Mouse (Mus musculus): ENCODE measurements around the gene Actr8. TPM values are rescaled to one million over a fixed set of nuclear protein-coding genes. Genes with fewer than 3 reads are reported as not detected.
A peak's percentile ranks its signal among the peaks of the same experiment; 100 is the strongest.

Actr8 gene
- polyA plus RNA-seq, 1 experiment from 2014 or later = 46.7 TPM

DNA sequence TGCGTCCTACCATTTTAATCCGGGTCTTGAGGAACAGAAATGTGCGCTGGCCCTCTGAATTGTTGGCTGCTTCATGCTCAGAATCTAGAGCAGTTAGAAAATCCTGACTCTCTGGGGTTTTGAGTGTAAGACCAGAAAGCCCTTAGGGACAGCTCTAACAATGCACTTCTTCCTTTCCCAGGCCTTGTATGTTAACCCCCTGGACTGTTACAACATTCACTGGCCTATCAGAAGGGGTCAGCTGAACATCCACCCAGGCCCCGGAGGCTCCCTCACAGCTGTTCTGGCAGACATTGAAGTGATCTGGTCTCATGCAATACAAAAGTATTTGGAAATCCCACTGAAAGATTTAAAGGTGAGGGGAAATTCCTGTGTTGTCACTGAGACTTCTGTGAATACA, 8.0 kb downstream of the Actr8 start:
- H3K4me3 ChIP-seq (ENCODE audit: low read depth, low read length) = no peak overlapping the region

DNA sequence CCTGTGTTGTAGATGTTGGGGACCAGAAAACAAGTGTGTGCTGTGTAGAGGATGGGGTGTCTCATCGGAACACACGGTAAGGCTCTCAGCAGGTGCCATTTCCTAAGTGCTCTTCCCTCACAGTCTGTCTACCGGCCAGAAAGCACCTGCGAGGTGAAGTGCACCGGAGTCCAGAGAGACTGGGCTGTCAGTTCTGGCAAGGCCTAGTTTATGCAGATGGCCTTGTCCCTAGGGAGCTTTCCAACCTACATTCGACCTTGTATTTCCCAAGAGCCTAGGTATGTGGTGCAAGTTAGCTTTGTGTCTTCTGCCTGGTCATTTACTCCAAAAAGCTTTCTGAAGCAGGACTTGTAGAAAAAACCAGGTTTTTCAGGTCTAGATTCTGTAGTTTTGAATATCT, 9.1 kb downstream of the Actr8 start:
- no peak overlapping the region for H3K9ac ChIP-seq (ENCODE audit: low read depth, low read length)
- H3K27ac ChIP-seq (ENCODE audit: low read depth, low read length) = no peak overlapping the region
- H3K4me2 ChIP-seq = no peak overlapping the region
- H3K9me3 ChIP-seq (ENCODE audit: control insufficient read depth, low read length) = no peaks in the 10 kb centered on the region
- H3K4me1 ChIP-seq (replicated peaks; ENCODE audit: control insufficient read depth, insufficient read depth, low read length) = no peaks in the 10 kb centered on the region
- ATAC-seq (replicated peaks; ENCODE audit: low FRiP score) (no peak), DNase-seq (ENCODE audit: low spot score) (no peak)
- H3K36me3 ChIP-seq (ENCODE audit: control insufficient read depth, insufficient read depth, low read length) = peaks cover 78% of the 10 kb centered on the region
- 93% methylated on average over 6 of the region's 6 CpGs for WGBS
- no peaks in the 10 kb centered on the region for H3K27me3 ChIP-seq (replicated peaks; ENCODE audit: control insufficient read depth, insufficient read depth, low read length)
- no peak overlapping the region for H3K4me3 ChIP-seq (ENCODE audit: low read depth, low read length)

More for the DNA sequence above, 8.0 kb downstream of the Actr8 start:
- Histone ChIP-seq H3K9ac (ENCODE audit: low read depth, low read length) (no peak overlapping the region), H3K36me3 (ENCODE audit: control insufficient read depth, insufficient read depth, low read length) (peaks cover 79% of the 10 kb centered on the region), H3K27ac (ENCODE audit: low read depth, low read length) (no peak overlapping the region), H3K27me3 (replicated peaks; ENCODE audit: control insufficient read depth, insufficient read depth, low read length) (no peaks in the 10 kb centered on the region), H3K4me2 (no peak overlapping the region), H3K4me1 (replicated peaks; ENCODE audit: control insufficient read depth, insufficient read depth, low read length) (no peaks in the 10 kb centered on the region), H3K9me3 (ENCODE audit: control insufficient read depth, low read length) (no peaks in the 10 kb centered on the region)
- DNase-seq (ENCODE audit: low spot score) (no peak), ATAC-seq (replicated peaks; ENCODE audit: low FRiP score) (no peak)
- WGBS = 92% methylated on average over 4 of the region's 4 CpGs

DNA sequence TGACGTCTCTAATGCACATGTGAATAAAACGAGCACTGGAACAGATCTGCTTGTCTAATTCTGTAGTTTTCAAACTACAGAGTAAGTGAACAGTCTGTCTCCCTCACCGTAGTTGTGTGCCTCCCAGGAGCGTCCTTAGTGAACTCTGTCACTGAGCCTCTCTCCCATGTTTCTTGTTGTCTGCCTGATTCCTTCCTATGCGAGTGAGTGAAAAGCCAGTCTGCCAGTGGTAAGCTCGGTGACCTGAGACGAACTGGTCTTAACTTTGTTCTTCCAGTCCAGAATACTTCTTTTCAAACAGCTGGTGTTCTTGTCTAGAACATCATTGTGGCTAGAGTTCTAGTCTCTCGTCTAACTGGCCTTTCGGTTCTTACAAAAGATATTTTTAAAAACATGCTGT, 9.6 kb downstream of the Actr8 start:
- DNase-seq (ENCODE audit: low spot score) (no peak), ATAC-seq (replicated peaks; ENCODE audit: low FRiP score) (no peak)
- H3K36me3 ChIP-seq (ENCODE audit: control insufficient read depth, insufficient read depth, low read length) = peaks cover 75% of the 10 kb centered on the region
- H3K4me1 ChIP-seq (replicated peaks; ENCODE audit: control insufficient read depth, insufficient read depth, low read length) = no peaks in the 10 kb centered on the region
- WGBS = 90% methylated on average over 9 of the region's 9 CpGs
- H3K9ac ChIP-seq (ENCODE audit: low read depth, low read length) = no peak overlapping the region
- H3K9me3 ChIP-seq (ENCODE audit: control insufficient read depth, low read length) = no peaks in the 10 kb centered on the region
- no peak overlapping the region for H3K27ac ChIP-seq (ENCODE audit: low read depth, low read length)
- H3K27me3 ChIP-seq (replicated peaks; ENCODE audit: control insufficient read depth, insufficient read depth, low read length) = no peaks in the 10 kb centered on the region
- H3K4me3 ChIP-seq (ENCODE audit: low read depth, low read length) = no peak overlapping the region
- H3K4me2 ChIP-seq = no peak overlapping the region

GRCm38 (mm10) chr14:29988337-29988736, 10.2 kb downstream of the Actr8 start:
- ATAC-seq (replicated peaks; ENCODE audit: low FRiP score) = no peak
- no peaks in the 10 kb centered on the region for H3K9me3 ChIP-seq (ENCODE audit: control insufficient read depth, low read length)
- H3K4me1 ChIP-seq (replicated peaks; ENCODE audit: control insufficient read depth, insufficient read depth, low read length) = no peaks in the 10 kb centered on the region
- H3K36me3 ChIP-seq (ENCODE audit: control insufficient read depth, insufficient read depth, low read length) = peaks cover 77% of the 10 kb centered on the region
- 92% methylated on average over 4 of the region's 4 CpGs for WGBS
- DNase-seq (ENCODE audit: low spot score) = no peak
- H3K27ac ChIP-seq (ENCODE audit: low read depth, low read length) = no peak overlapping the region
- no peaks in the 10 kb centered on the region for H3K27me3 ChIP-seq (replicated peaks; ENCODE audit: control insufficient read depth, insufficient read depth, low read length)
- no peak overlapping the region for H3K9ac ChIP-seq (ENCODE audit: low read depth, low read length)
- no peak overlapping the region for H3K4me3 ChIP-seq (ENCODE audit: low read depth, low read length)
- H3K4me2 ChIP-seq = no peak overlapping the region

DNA sequence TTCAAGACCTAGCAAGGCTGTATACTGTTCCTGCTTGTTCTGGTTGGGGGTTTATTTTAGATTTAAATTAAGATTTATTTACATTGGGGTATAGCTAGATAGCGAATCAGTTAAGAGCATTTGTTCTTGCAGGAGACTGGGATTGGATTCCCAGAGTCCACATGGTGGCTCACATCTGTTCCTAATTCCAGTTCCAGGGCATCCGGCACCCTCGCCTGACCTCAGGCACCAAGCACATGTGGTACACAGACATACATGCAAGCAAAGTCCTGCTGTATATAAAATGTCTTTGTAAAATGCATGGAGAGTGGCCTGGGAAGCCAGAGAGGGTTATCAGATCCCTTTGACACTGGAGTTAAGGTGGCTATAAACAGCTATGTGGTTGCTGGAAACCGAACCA, 16.8 kb downstream of the Actr8 start:
- Histone ChIP-seq H3K4me2 (no peak overlapping the region), H3K9ac (ENCODE audit: low read depth, low read length) (no peak overlapping the region), H3K9me3 (ENCODE audit: control insufficient read depth, low read length) (no peaks in the 10 kb centered on the region), H3K4me1 (replicated peaks; ENCODE audit: control insufficient read depth, insufficient read depth, low read length) (peaks cover 2% of the 10 kb centered on the region; the same call in 1 of the 2 replicates), H3K36me3 (ENCODE audit: control insufficient read depth, insufficient read depth, low read length) (peaks cover 40% of the 10 kb centered on the region), H3K27ac (ENCODE audit: low read depth, low read length) (no peak overlapping the region), H3K27me3 (replicated peaks; ENCODE audit: control insufficient read depth, insufficient read depth, low read length) (no peaks in the 10 kb centered on the region), H3K4me3 (ENCODE audit: low read depth, low read length) (no peak overlapping the region)
- no peak for DNase-seq (ENCODE audit: low spot score)
- ATAC-seq (replicated peaks; ENCODE audit: low FRiP score) = no peak
- WGBS = 78% methylated on average over 4 of the region's 4 CpGs

- peak; percentile 48 for ATAC-seq (replicated peaks; ENCODE audit: low FRiP score)
- H3K9me3 ChIP-seq (ENCODE audit: control insufficient read depth, low read length) = no peaks in the 10 kb centered on the region
- H3K9ac ChIP-seq (ENCODE audit: low read depth, low read length) = no peak overlapping the region
- no peak for DNase-seq (ENCODE audit: low spot score)
- WGBS = 87% methylated on average over 11 of the region's 11 CpGs
- H3K4me3 ChIP-seq (ENCODE audit: low read depth, low read length) = no peak overlapping the region
- H3K4me1 ChIP-seq (replicated peaks; ENCODE audit: control insufficient read depth, insufficient read depth, low read length) = peaks cover 2% of the 10 kb centered on the region; the same call in 1 of the 2 replicates
- H3K36me3 ChIP-seq (ENCODE audit: control insufficient read depth, insufficient read depth, low read length) = peaks cover 32% of the 10 kb centered on the region
- no peak overlapping the region for H3K27ac ChIP-seq (ENCODE audit: low read depth, low read length)
- H3K4me2 ChIP-seq = no peak overlapping the region
- no peaks in the 10 kb centered on the region for H3K27me3 ChIP-seq (replicated peaks; ENCODE audit: control insufficient read depth, insufficient read depth, low read length)
These were observed 18.0 kb downstream of the Actr8 start for GRCm38 (mm10) chr14:29996000-29996751.

GRCm38 (mm10) chr14:29997345-29997744, 19.2 kb downstream of the Actr8 start:
- peaks cover 23% of the 10 kb centered on the region for H3K36me3 ChIP-seq (ENCODE audit: control insufficient read depth, insufficient read depth, low read length)

DNA sequence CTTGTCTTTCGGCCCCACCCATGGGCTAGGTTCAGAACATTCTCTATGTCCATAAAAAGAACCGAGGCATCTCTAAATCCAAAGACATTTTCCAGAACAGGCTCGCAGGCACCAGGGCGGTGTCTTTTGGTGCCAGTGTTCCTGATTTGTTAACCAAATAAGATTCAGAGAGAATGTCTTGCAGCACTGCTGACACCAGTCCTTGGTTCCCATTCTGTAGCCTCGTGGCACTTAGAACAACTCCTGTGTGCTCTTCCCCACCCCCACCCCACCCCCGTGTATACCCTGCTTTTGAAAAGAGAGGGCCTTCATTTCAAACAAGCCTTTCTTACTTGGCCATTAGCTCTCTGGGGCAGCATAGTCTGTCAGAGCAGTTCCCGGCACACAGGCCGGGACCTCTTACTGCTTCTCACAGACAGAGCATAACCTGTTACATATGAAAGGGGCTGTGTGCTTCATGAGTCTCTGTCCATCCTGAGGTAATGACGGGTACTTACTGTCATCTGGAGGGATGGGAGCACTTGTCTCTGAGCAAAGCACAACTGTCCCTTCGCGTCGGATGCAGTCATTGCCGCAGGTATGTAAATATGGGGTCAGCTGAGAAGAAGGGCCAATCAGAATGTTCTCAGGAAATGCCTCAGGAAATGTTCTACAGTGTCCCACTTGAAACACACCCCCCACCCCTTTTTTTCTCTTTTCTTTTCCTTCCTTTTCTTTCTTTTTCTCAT, 20.8 kb downstream of the Actr8 start:
- H3K36me3 ChIP-seq (ENCODE audit: control insufficient read depth, insufficient read depth, low read length) = peaks cover 11% of the 10 kb centered on the region
- H3K9ac ChIP-seq (ENCODE audit: low read depth, low read length) = no peak overlapping the region
- DNase-seq (ENCODE audit: low spot score) (no peak), ATAC-seq (replicated peaks; ENCODE audit: low FRiP score) (no peak)
- H3K27me3 ChIP-seq (replicated peaks; ENCODE audit: control insufficient read depth, insufficient read depth, low read length) = no peaks in the 10 kb centered on the region
- H3K4me2 ChIP-seq = no peak overlapping the region
- peaks cover 2% of the 10 kb centered on the region; the same call in 1 of the 2 replicates for H3K4me1 ChIP-seq (replicated peaks; ENCODE audit: control insufficient read depth, insufficient read depth, low read length)
- 75% methylated on average over 13 of the region's 13 CpGs for WGBS
- H3K9me3 ChIP-seq (ENCODE audit: control insufficient read depth, low read length) = no peaks in the 10 kb centered on the region
- H3K27ac ChIP-seq (ENCODE audit: low read depth, low read length) = no peak overlapping the region
- no peak overlapping the region for H3K4me3 ChIP-seq (ENCODE audit: low read depth, low read length)

More at GRCm38 (mm10) chr14:29997345-29997744, 19.2 kb downstream of the Actr8 start:
- DNase-seq (ENCODE audit: low spot score) (no peak), ATAC-seq (replicated peaks; ENCODE audit: low FRiP score) (no peak)
- Histone ChIP-seq H3K27ac (ENCODE audit: low read depth, low read length) (no peak overlapping the region), H3K4me3 (ENCODE audit: low read depth, low read length) (no peak overlapping the region), H3K4me2 (no peak overlapping the region), H3K9ac (ENCODE audit: low read depth, low read length) (no peak overlapping the region), H3K9me3 (ENCODE audit: control insufficient read depth, low read length) (no peaks in the 10 kb centered on the region), H3K4me1 (replicated peaks; ENCODE audit: control insufficient read depth, insufficient read depth, low read length) (peaks cover 2% of the 10 kb centered on the region; the same call in 1 of the 2 replicates), H3K27me3 (replicated peaks; ENCODE audit: control insufficient read depth, insufficient read depth, low read length) (no peaks in the 10 kb centered on the region)

DNA sequence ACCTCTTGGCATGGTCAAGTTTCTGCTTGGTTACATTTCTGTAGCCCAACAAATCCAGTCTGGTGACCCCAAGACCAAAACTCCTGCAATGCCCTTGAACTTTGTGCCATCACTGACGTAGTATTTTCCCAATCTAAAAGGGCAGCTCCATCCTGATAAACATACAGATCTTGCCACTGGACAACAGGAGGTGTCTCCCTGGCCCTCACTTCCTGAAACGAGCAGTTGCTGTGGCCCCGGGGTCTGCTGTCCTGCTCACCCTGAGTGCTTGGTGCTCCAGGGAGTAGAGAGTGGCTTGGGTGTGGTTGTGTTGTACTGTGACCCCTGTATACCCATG, 21.3 kb downstream of the Actr8 start:
- H3K4me3 ChIP-seq (ENCODE audit: low read depth, low read length) = no peak overlapping the region
- no peak overlapping the region for H3K9ac ChIP-seq (ENCODE audit: low read depth, low read length)
- H3K4me2 ChIP-seq = no peak overlapping the region
- H3K27ac ChIP-seq (ENCODE audit: low read depth, low read length) = no peak overlapping the region
- H3K9me3 ChIP-seq (ENCODE audit: control insufficient read depth, low read length) = no peaks in the 10 kb centered on the region
- no peak for DNase-seq (ENCODE audit: low spot score)
- H3K27me3 ChIP-seq (replicated peaks; ENCODE audit: control insufficient read depth, insufficient read depth, low read length) = no peaks in the 10 kb centered on the region
- 63% methylated on average over 3 of the region's 3 CpGs for WGBS
- no peak for ATAC-seq (replicated peaks; ENCODE audit: low FRiP score)
- H3K4me1 ChIP-seq (replicated peaks; ENCODE audit: control insufficient read depth, insufficient read depth, low read length) = peaks cover 2% of the 10 kb centered on the region; the same call in 1 of the 2 replicates
- H3K36me3 ChIP-seq (ENCODE audit: control insufficient read depth, insufficient read depth, low read length) = peaks cover 9% of the 10 kb centered on the region
